Mouse (Mus musculus) megakaryocyte, embryonic 14.5 days (primary cell): ENCODE data around the gene Mapk14.

Experiments
- FLI1 ChIP-seq: IDR thresholded peaks from 2 replicates; pipeline ENCODE4 v1.6.1; 2012; ENCODE audit warnings: low read length, inconsistent platforms, mixed read lengths
- GATA1 ChIP-seq: IDR thresholded peaks from 3 replicates; pipeline ENCODE4 v1.6.1; 2012; ENCODE audit warnings: mixed read lengths, low read length, inconsistent platforms, borderline replicate concordance

GRCm38 (mm10) chr17:28698672-28699071 lies 7.5 kb downstream of the Mapk14 start:
- TF ChIP-seq FLI1 (no peak), GATA1 (no peak)
